Mouse (Mus musculus) liver, postnatal 0 days (tissue): ENCODE results near the gene Ddrgk1.

Source experiments
- CTCF ChIP-seq: sonication (generic); IDR thresholded peaks from 2 replicates; pipeline ENCODE4 v1.5.1; 2016; ENCODE audit warnings: antibody characterized with exemption, low read depth
- EP300 ChIP-seq: IDR thresholded peaks from 2 replicates; pipeline ENCODE4 v1.6.1; 2016; ENCODE audit warnings: antibody characterized with exemption, low read depth, mild to moderate bottlenecking

DNA sequence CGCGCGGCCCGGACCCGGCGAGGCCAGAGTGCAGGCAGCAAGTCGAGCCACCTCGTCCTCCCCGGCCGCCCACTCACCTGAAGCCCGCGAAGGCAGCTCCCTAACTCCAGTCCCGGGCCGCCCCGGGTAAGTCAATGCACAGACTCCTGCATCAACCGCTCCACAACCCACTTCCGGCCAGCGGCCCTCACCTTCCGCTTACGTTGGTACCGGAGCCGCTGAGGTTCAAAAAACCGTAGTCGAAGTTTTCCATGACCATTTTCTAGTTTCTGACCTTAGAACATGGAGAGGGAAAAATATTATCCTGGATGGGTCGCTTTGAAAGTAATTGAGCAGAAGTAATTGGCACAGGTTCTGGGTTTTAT lies 34.6 kb downstream of the Ddrgk1 start, which contains the start of the genes Fastkd5 and Ubox5:
- TF ChIP-seq CTCF = no peak
- peak; percentile 74 for TF ChIP-seq EP300
